Mouse (Mus musculus) left cerebral cortex, postnatal 25 days (tissue): Measurements from ENCODE around the gene Aprt. TPM values are rescaled to one million over a fixed set of nuclear protein-coding genes. Genes with fewer than 3 reads are reported as not detected.
"Not testable (repeated sequence)": the region's sequence is repeated elsewhere in the genome, so short reads cannot be mapped to it uniquely, and the experiment has no call there.

Experiments used
- DNase-seq, 2 experiments: peaks; one replicate each; pipeline ENCODE4 v3.0.0; 2022; ENCODE audit warnings: low spot score in 2 of 2, mixed read lengths in 1 of 2
- intact Hi-C: fragments of 180-260 bp; cut with DNase I; formaldehyde crosslinking; loops from one replicate; pipeline ENCODE4 v1.15.1; 2025
- total RNA-seq, 2 experiments: library from RNA; stranded (reverse); gene quantifications; 2 replicates each; pipeline ENCODE4 v1.2.3; 2021

The Aprt gene
- total RNA-seq, 2 experiments from 2014 or later, result 56.6 to 60.4 TPM

DNA sequence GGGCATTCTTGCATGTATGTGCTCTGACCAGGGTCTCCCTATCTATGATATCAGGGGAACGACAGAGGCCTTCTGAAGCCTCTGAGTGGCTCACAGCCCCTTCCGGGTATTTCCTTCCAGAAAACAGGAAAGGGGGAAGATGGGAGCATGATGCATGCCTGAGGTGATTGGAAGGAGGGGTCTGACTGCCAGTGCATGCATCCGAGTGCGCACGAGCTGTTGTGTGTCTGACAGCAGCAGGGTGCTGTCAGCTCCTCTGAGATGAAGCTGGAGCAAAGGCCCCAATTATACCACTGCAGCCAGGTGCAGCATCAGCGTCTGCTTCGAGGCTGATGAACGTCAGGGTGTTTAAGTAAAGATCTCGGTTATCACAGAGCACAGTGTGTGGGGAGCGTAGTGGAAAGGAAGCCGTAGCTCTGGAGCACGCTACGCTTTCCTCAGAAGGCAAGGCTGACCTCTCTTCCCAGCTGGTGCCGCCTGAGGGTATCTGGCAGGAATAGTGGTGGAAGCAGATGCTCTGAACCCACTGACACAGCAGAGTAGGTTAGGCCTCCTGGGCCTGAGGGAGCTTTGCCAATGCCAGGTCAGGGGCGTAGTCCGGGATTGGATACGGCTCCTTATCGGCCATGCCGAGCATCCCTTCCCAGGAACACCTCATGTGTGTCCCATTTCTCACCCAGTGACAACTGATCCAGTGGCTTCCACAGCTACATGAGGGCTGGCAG is 17.2 kb upstream of the Aprt start:
- intact Hi-C loops, result no loop called here
- DNase-seq, result no peak

DNA sequence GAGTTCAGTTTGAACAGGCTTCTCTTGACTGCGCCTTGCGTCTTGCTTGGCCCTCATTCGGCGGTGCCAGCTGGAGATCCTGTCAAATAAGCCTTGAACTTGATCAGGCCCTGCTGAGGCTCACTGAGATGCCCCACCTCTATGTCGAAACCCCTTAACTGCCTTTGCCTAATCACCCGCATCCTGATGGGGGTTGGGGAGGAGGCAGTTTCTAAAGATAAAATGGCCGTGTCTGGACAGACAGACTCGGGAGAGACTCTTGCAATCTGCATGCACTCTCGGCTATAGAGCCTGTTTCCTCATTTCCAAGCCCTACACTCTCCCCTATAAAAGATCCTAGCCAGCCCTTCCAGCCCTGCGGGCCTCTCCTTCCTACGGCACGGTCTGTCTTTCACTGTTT is 16.5 kb upstream of the Aprt start:
- no peak for DNase-seq
- intact Hi-C loops, result no loop called here

DNA sequence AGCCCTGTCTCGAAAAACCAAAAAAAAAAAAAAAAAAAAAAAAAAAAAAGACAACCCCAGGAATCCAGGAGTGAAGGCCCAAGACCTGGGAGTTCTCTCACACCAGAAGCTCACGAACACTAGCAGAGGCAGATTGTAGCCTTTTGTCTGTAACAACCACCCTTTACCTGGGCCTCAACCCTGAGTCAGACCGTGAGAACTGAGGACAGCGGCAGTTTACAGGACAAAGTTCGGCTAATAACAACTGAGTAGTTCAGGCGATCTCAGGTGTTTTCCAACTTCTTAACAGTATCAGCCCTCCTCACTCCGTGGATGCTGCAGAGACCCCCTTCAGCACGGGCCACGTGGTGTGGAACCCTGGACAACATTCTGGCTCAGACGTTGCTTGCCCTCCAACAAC is 10.0 kb upstream of the Aprt start:
- DNase-seq, result no peak
- intact Hi-C loops, result no loop called here

DNA sequence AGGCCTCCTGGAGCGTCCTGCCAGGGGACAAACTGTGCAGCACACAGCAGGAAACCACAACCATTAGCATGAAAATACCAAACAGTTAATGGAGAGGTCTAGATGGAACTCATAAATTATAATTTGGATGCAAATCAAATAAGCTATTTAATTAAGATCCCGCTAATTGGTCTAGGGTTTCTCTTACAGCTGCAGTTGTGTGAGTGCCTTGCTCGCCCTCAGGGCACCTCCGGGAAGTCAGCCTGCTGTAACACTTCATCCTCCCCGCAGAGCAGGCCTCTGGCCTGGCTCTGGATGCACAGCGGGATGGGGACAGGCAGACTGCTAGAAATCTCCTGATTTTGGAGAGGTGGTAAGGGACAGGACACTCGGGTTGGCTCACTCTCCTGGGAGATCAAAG is 9.5 kb upstream of the Aprt start:
- intact Hi-C loops, result no loop called here
- DNase-seq, result no peak

DNA sequence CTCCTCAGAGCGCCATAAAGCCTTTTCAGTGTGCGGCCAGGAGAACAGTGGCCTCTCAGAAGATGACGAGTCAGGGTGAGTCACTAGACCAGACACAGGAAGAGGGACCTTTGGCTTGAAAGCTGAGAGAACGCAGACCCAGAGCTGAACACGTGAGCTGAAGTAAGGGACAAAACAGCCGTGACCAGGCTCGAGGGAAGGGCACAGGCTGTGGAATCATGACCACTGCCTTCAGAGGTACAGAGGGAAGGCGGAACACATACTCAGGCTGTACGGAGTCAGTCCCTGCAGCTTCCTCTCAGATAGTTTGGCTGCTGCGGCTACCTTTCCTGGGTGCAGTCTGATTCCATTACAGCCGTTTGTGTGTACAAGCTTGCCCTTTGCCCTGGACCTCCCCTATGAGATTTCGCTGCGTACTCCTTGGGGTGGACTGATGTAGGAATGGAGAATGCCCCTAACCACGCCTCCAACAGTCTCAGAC is 8.7 kb upstream of the Aprt start:
- intact Hi-C loops, result no loop called here
- no peak for DNase-seq

DNA sequence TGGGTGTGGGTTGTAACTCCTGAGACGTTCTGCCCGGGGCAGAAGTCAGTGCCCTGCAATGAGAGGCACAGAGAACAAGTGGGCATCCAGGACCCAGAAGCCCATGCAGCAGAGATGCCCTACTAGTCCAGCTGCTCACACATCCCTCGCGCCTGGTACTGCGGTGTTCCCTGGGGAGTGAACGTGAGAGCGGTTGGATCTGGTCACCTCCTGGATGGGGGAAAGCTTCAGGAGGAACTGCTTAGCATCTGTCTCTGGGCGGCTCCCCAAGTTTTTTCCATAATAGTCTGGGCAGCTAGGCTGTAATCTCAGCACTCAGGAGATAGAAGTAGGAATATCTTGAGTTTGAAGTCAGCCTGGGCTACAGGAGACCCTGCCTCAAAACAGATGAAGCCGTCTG is 8.3 kb upstream of the Aprt start:
- no peak for DNase-seq
- intact Hi-C loops, result no loop called here

DNA sequence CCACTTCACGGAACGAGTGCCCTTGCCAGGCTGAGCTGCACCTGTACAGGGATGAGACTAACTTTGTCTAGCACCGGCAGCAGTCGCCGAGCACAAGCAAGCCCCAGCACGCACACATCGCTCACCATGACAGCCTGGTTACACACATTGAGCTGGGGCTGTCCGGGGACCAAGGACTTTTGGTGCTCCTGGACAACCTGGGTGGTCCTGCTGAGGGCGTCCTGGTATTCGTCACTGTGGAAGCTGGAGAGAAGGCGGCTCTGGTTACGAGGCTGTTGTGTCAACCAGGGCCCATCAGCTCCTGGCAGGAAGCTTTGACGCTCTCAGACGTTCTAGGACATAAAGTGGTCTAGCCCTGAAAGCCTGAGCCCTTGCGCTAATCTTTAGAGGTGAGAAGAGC is 4.2 kb upstream of the Aprt start:
- intact Hi-C loops, result no loop called here
- DNase-seq, result no peak

DNA sequence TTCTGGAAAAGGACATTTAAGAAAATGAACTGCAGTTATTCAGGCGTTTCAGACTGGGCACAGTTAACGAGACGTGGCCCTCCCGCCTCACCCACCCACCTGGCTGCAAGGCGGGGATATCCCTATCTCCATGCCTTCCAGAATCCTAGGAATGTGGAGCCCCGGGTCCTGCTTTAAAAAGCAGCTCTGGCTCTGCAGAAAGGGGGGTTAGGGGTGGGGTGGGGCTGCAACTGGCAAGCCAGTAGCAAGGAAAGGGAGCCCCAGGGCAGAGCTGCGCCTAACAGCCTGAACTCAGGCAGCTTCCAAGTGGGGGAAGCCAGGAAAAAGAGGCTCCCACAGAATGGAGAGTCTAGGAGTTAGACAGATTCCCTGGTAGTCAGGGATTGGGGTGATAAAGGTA is 2.5 kb upstream of the Aprt start:
- no peak for DNase-seq
- intact Hi-C loops, result no loop called here

DNA sequence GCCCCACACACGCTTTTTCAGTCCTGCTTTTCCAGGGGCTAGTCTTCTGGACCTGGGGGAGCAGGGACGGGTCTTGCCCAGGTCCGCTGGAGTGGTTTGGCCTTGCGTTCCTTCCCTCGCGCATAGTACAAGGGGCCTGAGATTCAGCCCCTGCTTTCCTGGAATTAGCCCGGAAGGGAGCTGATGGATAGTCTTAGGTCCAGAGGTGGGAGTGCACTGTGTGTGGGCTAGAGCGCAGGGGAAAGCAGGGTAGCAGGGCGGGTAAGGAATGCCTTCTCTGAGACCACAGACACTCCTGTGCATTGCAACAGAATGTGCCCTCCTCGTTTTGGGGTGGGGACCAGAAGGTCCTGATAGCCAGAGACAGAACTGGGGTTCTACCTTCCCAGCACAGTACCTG is 407 bp upstream of the Aprt start:
- no peak for DNase-seq
- intact Hi-C loops, result no loop called here

DNA sequence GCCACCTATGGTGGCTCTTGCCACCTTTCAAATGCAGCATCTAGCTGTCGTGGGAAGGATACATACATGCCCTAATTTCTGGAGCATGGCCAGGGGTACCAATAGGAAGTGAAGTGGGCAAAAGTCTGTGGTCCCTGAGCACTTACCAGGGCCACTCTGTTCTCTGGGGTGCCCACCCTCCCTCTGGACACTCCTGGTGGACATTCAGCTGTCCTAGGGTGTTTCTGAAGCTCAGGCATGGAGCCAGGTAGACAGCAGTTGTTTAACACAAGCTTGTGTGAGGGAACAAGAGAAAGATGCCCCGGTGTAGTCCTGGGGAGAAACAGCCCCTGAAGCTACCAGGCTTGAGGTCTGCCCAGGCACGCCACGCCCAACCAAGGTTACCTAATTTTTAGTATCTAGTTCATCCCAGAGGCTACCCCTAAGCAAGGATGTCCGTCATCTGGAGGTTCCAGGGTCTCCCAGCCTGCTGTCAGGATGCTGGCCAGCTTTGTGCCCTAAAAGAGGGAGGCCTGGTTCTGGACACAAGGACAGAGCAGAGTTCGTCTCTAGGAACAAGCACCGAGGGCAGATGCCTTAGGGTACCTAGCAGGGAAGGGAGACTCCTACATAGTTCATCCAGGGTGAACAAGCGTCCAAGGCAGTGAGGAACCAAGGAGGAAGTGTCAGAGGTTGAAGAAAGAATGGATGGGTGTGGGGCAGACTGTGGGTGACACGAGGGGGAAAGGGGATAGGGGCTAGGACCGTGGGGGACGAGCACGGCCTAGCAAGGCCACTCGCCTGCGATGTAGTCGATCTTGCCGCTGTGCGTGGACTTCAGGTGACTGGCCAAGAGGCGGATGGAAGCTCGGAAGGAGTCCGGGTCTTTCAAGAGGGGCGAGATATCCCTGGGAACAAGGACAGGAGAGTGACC is 718 bp downstream of the Aprt start:
- intact Hi-C loops, result no loop called here
- DNase-seq, result no peak

DNA sequence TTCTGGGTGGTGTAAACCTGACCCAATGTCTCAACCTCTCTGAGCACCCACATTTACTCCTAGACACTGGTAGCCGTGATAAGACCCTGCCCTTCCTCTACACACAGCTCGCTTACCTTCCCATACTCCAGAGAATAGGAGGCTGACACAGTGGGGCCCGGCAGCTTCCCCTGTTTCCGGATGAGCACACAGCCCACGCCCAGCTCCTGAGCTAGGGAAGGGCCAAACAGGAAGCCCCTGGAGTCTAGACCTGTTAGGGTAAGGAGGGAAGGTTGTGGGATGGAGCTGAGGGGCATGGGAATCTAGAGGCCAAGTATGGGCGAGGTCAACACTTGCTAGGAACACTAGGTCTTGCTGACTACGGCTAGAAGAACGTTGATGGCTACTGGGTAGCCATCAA is 1.4 kb downstream of the Aprt start:
- DNase-seq, result no peak
- intact Hi-C loops, result no loop called here

DNA sequence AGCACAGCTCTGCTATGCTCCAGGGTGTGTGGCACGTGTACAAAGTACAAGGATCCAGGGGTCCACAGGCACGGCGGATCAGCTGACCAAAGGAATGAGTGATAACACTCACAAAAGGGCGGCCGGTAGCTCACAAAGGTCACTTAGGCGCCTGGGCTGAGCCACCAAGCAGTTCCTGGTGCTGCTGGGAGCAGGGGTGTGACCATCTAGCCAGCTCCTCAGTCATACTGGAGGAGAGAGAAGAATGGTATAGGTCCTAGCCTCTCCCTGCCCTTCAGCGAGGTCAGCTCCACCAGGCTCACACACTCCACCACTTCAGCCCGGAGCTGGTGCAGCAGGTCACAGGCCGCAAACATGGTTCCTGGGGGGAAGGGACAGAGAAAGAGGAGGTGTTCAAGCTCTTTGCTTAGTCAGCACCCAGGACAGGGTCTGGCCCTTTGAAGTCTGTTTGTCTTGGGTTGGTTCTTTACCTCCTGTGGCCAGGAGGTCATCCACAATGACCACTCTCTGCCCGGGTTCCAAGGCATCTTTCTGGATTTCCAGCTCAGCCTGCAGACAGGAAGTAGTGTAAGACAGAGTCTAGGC is 1.9 kb downstream of the Aprt start:
- DNase-seq, result no peak
- intact Hi-C loops, result no loop called here

DNA sequence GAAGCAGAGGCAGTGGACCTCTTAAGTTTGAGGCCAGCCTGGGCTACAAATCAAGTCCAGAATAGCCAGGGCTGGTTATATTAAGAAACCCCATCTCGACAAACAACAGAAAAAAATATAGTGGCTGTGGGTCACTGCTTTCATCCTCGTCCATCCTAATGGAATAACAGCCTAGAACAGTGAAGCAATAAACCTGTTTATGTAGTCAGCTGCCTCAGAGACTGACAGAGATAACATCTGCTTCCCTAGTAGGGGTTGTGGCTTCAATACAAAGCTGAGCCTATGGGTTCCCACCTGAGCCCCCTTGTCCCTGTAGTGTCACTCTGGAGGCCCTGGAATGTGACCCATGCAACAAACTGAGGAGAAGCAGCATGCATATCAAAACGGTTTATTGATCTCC is 2.4 kb downstream of the Aprt start:
- intact Hi-C loops, result no loop called here
- DNase-seq, result no peak

DNA sequence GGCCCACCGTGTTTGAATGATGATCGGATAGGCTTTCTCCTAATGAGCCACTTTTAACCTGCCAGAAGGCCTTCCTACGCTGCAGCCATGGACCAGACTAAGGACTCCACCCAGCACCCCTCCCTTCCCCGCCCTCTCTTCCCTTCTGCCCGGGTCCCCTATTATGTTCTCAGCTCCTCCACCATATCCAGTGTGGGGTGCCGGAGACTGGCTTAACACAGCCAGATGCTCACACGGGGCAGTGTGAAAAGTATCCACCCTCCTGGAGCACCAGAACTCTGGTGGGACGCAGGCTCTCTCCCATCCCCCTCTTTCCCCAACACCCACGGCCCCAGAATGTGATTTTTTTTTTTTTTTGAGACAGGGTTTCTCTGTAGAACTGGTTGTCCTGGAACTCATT is 3.1 kb downstream of the Aprt start:
- intact Hi-C loops, result no loop called here

DNA sequence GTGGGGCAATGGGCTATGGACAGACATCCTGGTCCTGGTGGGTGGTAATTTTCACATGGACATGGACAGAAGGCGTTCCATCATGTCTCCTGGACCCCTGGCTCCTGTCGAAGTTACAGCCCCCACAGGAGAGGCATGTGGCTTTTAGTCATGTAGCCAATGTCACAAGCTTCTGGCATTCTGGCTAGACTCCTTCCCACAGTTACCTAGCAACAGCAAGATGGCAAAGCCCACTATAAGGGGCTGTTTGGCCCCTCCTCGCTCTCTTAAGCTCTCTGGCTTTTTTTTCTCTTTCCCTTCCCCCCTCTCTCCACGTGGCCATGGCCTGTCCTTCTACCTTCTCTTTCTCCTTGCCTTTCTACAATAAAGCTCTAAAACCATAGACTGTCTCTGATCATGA is 3.5 kb downstream of the Aprt start:
- intact Hi-C loops, DNase-seq: not testable (repeated sequence)

More for the DNA sequence above, 3.1 kb downstream of the Aprt start:
- no peak for DNase-seq

DNA sequence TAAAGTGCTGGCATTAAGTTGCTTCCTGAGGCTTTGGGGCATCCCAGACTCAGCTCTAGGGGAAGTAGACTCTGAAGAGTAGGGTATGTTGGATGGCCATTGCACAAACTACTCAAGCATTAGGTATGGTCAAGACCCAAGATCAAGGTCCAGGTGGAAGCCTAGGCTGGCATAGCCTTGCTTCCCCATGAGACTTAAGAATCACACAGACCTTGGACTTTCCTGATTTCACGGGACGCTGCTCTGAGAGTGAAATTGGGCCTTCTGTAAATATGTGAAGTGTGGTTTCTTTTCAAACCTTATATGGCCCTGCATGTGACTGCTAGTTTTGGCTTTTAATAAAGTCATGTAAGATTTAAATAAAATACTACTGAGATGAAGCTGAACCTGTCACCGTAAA is 4.0 kb downstream of the Aprt start:
- intact Hi-C loops, result no loop called here
- no peak for DNase-seq

DNA sequence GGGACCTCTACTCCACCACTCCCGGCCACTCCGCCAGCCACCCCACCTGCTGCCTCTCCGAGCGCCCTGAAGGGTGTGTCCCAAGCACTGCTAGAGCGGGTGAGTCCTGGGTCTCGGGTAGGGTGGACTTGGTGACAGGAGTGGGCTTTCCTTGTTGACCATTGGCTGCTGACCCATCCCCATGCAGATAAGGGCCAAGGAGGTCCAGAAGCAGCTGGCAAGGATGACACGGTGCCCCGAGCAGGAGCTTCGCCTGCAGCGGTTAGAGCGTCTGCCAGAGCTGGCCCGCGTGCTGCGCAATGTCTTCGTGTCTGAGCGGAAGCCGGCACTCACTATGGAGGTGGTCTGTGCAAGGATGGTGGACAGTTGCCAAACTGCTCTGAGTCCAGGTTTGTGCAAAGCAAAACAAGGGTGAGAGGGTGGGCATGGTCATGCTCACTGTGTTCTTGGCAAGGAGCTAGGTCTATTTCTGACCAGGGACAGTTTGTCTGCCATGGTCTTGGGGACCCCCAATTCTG is 4.9 kb downstream of the Aprt start:
- intact Hi-C loops, result no loop called here
- no peak for DNase-seq

DNA sequence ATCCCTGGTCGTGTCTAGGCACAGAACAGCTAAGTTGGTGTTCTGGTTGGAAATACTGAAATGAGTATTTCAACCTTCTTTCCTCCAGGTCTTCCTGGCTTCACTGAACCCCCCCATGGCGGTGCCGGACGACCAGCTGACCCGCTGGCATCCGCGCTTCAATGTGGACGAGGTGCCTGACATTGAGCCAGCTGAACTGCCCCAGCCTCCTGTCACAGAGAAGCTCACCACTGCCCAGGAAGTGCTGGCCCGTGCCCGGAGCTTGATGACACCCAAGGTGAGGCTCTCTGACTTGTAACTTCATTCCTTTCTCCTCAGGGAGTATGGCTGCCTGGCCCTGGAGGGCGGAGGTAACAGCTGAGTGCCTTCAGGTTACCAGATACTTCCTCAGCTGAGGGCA is 5.6 kb downstream of the Aprt start:
- intact Hi-C loops, result no loop called here
- no peak for DNase-seq

DNA sequence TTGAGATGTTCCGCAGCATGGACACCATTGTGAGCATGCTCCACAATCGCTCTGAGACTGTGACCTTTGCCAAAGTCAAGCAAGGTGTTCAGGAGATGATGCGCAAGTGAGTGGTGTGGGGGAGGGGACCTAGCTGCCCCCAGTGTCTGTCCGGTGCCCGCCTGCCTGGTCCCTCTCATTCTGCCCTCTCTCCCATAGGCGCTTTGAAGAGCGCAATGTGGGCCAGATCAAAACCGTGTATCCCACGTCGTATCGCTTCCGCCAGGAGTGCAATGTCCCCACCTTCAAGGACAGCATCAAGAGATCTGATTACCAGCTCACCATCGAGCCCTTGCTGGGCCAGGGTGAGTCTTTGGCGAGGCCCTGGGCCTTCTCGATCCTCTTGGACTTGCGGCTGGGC is 6.7 kb downstream of the Aprt start:
- no peak for DNase-seq
- intact Hi-C loops, result no loop called here

DNA sequence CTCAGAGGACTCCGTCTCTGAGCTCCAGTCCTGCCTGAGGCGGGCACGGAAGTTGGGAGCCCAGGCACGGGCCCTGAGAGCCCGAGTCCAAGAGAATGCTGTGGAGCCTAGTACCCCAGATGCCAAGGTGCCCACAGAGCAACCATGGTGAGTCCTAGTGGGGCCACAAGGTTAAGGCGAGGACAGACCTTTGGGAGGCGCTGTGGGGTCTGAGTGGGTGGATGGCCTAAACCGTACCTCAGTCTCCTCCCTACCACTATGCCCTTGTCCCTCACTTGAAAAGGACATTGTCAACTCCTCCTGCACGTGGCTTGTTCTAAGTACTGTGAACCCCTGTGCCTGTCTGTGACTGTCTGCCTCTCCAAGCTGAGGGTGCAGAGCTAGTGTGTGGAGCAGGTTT is 7.4 kb downstream of the Aprt start:
- DNase-seq, result no peak
- intact Hi-C loops, result no loop called here
